Mouse (Mus musculus) frontal cortex, adult 2 months (tissue): ENCODE results near the gene Rarg. TPM values are rescaled to one million over a fixed set of nuclear protein-coding genes. Genes with fewer than 3 reads are reported as not detected.

Source experiments
- polyA plus RNA-seq: library from polyadenylated mRNA; depleted of rRNA; stranded (reverse); fragments of >200 nt; gene quantifications from 2 replicates; pipeline ENCODE4 v1.2.3, GENCODE M21; 2012; rRNA removed

Gene Rarg
- polyA plus RNA-seq, 1 experiment, result 10.5 TPM

Other genes with a start within 250 kb of the Rarg start
- 1.4 and 3.5 TPM in 2 replicates for gene Krt18, start 229.3 kb downstream of the Rarg start, polyA plus RNA-seq
- gene Eif4b, start 183.7 kb downstream of the Rarg start, polyA plus RNA-seq, result 108 and 115 TPM in 2 replicates
- 28.0 and 29.5 TPM in 2 replicates for gene Tns2, start 157.1 kb downstream of the Rarg start, polyA plus RNA-seq
- gene Spryd3, start 121.3 kb downstream of the Rarg start, polyA plus RNA-seq, result 127 and 136 TPM in 2 replicates
- 46.3 and 51.8 TPM in 2 replicates for gene Igfbp6, start 113.2 kb downstream of the Rarg start, polyA plus RNA-seq
- 0.16 and 0.25 TPM in 2 replicates for gene Soat2, start 107.0 kb downstream of the Rarg start, polyA plus RNA-seq
- gene Zfp740, start 54.3 kb downstream of the Rarg start, polyA plus RNA-seq, result 52.4 and 62.1 TPM in 2 replicates
- 32.9 and 42.0 TPM in 2 replicates for gene Csad, start 52.8 kb downstream of the Rarg start, polyA plus RNA-seq
- gene Itgb7, start 25.6 kb downstream of the Rarg start, polyA plus RNA-seq, result 0.74 and 0.84 TPM in 2 replicates
- gene Gm9918, start 13.0 kb upstream of the Rarg start, polyA plus RNA-seq, result 0.08 and 0.15 TPM in 2 replicates
- gene Mfsd5, start 21.9 kb upstream of the Rarg start, polyA plus RNA-seq, result 46.2 and 48.9 TPM in 2 replicates
- 1.6 TPM in 2 replicates for gene Espl1, start 38.7 kb upstream of the Rarg start, polyA plus RNA-seq
- 485 and 514 TPM in 2 replicates for gene Pfdn5, start 68.6 kb upstream of the Rarg start, polyA plus RNA-seq
- gene Myg1, start 74.2 kb upstream of the Rarg start, polyA plus RNA-seq, result 87.9 and 91.1 TPM in 2 replicates
- gene Aaas, start 93.3 kb upstream of the Rarg start, polyA plus RNA-seq, result 18.1 and 18.6 TPM in 2 replicates
- gene Sp7, start 109.7 kb upstream of the Rarg start, polyA plus RNA-seq, result 18.4 and 22.0 TPM in 2 replicates
- 10.3 and 11.4 TPM in 2 replicates for gene Sp1, start 148.6 kb upstream of the Rarg start, polyA plus RNA-seq
- 1.3 and 1.6 TPM in 2 replicates for gene Amhr2, start 187.8 kb upstream of the Rarg start, polyA plus RNA-seq
- 78.3 and 83.6 TPM in 2 replicates for gene Prr13, start 201.5 kb upstream of the Rarg start, polyA plus RNA-seq
- 538 and 576 TPM in 2 replicates for gene Pcbp2, start 213.0 kb upstream of the Rarg start, polyA plus RNA-seq
- not detected in 2 replicates for gene Gm10337, start 246.2 kb upstream of the Rarg start, polyA plus RNA-seq